Mouse (Mus musculus) ES-Bruce4 (cell line): ENCODE results near the gene Spef1.

Experiments used
- CTCF ChIP-seq: IDR thresholded peaks from one replicate; pipeline ENCODE4 v1.8.1; 2011; ENCODE audit warnings: low read depth, low read length
- EP300 ChIP-seq: IDR thresholded peaks from 2 replicates; pipeline ENCODE4 v1.6.1; 2011; ENCODE audit warnings: low read depth, low read length; ENCODE audit not compliant: insufficient read depth
- POLR2A ChIP-seq: IDR thresholded peaks from one replicate; pipeline ENCODE4 v1.8.1; 2011; ENCODE audit warnings: low read length; ENCODE audit not compliant: insufficient read depth

GRCm38 (mm10) chr2:131233307-131234126 is 46.4 kb upstream of the Spef1 start, which contains the start of gene Mavs:
- TF ChIP-seq POLR2A (peak; percentile 89), EP300 (0 out of 2 replicates have a peak, but pooled peaks have one; percentile 8), CTCF (no peak)
